ENCODE assay signal across 24 mouse cellular contexts in the genomic region with DNA sequence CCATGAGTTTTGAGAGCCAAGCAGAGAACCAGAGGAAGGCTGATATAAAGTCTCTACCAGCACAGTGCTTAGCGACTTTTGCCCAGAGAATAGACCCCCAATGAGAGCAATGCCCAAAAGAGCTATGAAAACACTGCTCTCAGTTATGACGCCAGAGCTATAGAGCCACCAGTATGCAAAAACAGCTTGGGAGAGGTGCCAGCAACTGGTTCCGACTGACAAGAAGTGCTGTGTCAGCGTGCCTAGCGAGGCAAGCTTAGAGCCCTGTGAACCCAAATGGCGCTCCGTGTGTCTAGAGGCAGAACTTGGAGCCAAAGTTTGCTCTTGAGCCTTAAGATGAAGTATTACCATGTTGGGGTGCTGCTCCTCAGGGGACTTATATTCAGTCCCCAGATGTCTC. TPM values are rescaled to one million over a fixed set of nuclear protein-coding genes. Genes with fewer than 3 reads are reported as not detected.
DNase-seq lines count a peak whose midpoint lies in the region; ATAC-seq and TF ChIP-seq lines count a peak whose summit lies in the region.
"Had no signal": no experiment of that assay in that cellular context is flagged by ENCODE, and none has a peak within 500 bp of the region (broad histone marks: within the 10 kb centered on the region; RNA-seq: fewer than 3 reads in every experiment).

No protein-coding gene starts in this region.

- H3K36me3 ChIP-seq in kidney, adult 2 months (ENCODE audit: control insufficient read depth, insufficient read depth, low read length), result no peaks in the 10 kb centered on the region
- no peaks in the 10 kb centered on the region for H3K36me3 ChIP-seq in kidney, embryonic 16.5 days (ENCODE audit: insufficient read depth, low read length)
- no peaks in the 10 kb centered on the region for H3K36me3 ChIP-seq in lung, embryonic 14.5 days (ENCODE audit: insufficient read depth)
- no peaks in the 10 kb centered on the region for H3K36me3 ChIP-seq in midbrain, embryonic 14.5 days (ENCODE audit: control insufficient read depth, insufficient read depth, low read length)
- H3K36me3 ChIP-seq: embryonic facial prominence, embryonic 12.5 days; forebrain, embryonic 15.5 days; heart, embryonic 15.5 days; hindbrain, embryonic 10.5 days; hindbrain, embryonic 15.5 days had no signal

- H3K27ac ChIP-seq in kidney, adult 2 months (ENCODE audit: insufficient read depth, low read depth, low read length), result no peak overlapping the region
- no peak overlapping the region for H3K27ac ChIP-seq in kidney, embryonic 16.5 days (ENCODE audit: low read length)
- no peak overlapping the region for H3K27ac ChIP-seq in lung, embryonic 14.5 days (ENCODE audit: low read depth)
- no peak overlapping the region for H3K27ac ChIP-seq in midbrain, embryonic 14.5 days (replicated peaks; ENCODE audit: low read depth, low read length)
- H3K27ac ChIP-seq: embryonic facial prominence, embryonic 12.5 days; forebrain, embryonic 15.5 days; heart, embryonic 15.5 days; hindbrain, embryonic 10.5 days; hindbrain, embryonic 15.5 days had no signal

- no peaks in the 10 kb centered on the region for H3K9me3 ChIP-seq in kidney, embryonic 16.5 days (ENCODE audit: low read length)
- no peaks in the 10 kb centered on the region for H3K9me3 ChIP-seq in lung, embryonic 14.5 days (ENCODE audit: low read depth, low read length)
- H3K9me3 ChIP-seq in midbrain, embryonic 14.5 days (ENCODE audit: control insufficient read depth, low read length), result no peaks in the 10 kb centered on the region
- H3K9me3 ChIP-seq: embryonic facial prominence, embryonic 12.5 days; forebrain, embryonic 15.5 days; heart, embryonic 15.5 days; hindbrain, embryonic 10.5 days; hindbrain, embryonic 15.5 days had no signal

- H3K9ac ChIP-seq in kidney, embryonic 16.5 days (replicated peaks; ENCODE audit: low read length), result no peak overlapping the region
- no peak overlapping the region for H3K9ac ChIP-seq in lung, embryonic 14.5 days
- no peak overlapping the region for H3K9ac ChIP-seq in midbrain, embryonic 14.5 days (replicated peaks; ENCODE audit: low read length)
- H3K9ac ChIP-seq: embryonic facial prominence, embryonic 12.5 days; forebrain, embryonic 15.5 days; heart, embryonic 15.5 days; hindbrain, embryonic 15.5 days had no signal

- whole genome bisulfite sequencing in kidney, adult 2 months, result 60% methylated on average over 7 of the region's 7 CpGs
- 72% methylated on average over 7 of the region's 7 CpGs for WGBS in kidney, embryonic 16.5 days
- 71% methylated on average over 7 of the region's 7 CpGs for WGBS in lung, embryonic 14.5 days
- 74% methylated on average over 7 of the region's 7 CpGs for WGBS in midbrain, embryonic 14.5 days

- no peak for TF ChIP-seq CTCF in kidney, adult 2 months (conservative IDR thresholded peaks at IDR 0.05; ENCODE audit: insufficient read depth, insufficient read length, low read depth, low read length)
- no peak for TF ChIP-seq CTCF in lung, embryonic 14.5 days (IDR thresholded peaks at IDR 0.05; ENCODE audit: low read depth)

- ATAC-seq in kidney, embryonic 16.5 days (ENCODE audit: low FRiP score, low TSS enrichment), result no peak
- ATAC-seq in lung, embryonic 14.5 days (ENCODE audit: insufficient read depth), result no peak
- ATAC-seq in common myeloid progenitor, adult 5-6 weeks (replicated peaks; ENCODE audit: low read depth, poor library complexity, severe bottlenecking), result 0 out of 2 replicates have a peak, but pooled peaks have one; percentile 39
- ATAC-seq in midbrain, embryonic 14.5 days (ENCODE audit: low FRiP score, low TSS enrichment), result no peak
- ATAC-seq: CD4-positive, CD25-positive, alpha-beta regulatory T cell, adult 4 months; forebrain, embryonic 15.5 days; Patski had no signal

- H3K4me3 ChIP-seq in kidney, adult 2 months (ENCODE audit: insufficient read depth, low read depth, low read length), result no peak overlapping the region
- H3K4me3 ChIP-seq in kidney, embryonic 16.5 days (ENCODE audit: low read length), result no peak overlapping the region
- H3K4me3 ChIP-seq in lung, embryonic 14.5 days (ENCODE audit: low read depth, low read length), result no peak overlapping the region
- H3K4me3 ChIP-seq in midbrain, embryonic 14.5 days (replicated peaks; ENCODE audit: low read depth, low read length), result no peak overlapping the region
- H3K4me3 ChIP-seq: embryonic facial prominence, embryonic 12.5 days; forebrain, embryonic 15.5 days; heart, embryonic 15.5 days; hindbrain, embryonic 10.5 days; hindbrain, embryonic 15.5 days had no signal

- peak; percentile 4 for DNase-seq in kidney, adult 2 months
- peak; percentile 2 for DNase-seq in lung, embryonic 14.5 days
- no peak for DNase-seq in lung, adult 18-20 months
- no peak for DNase-seq in midbrain, embryonic 14.5 days
- no peak for DNase-seq in thymus, postnatal 36 days
- DNase-seq: adrenal gland, adult 8-10 months; B cell, adult 2 months; cerebellum, adult 18-20 months; heart, adult 18-20 months; heart, postnatal 14 days had no signal

- no peak overlapping the region for H3K4me2 ChIP-seq in kidney, embryonic 16.5 days (replicated peaks; ENCODE audit: low read depth, low read length)
- no peak overlapping the region for H3K4me2 ChIP-seq in lung, embryonic 14.5 days
- H3K4me2 ChIP-seq in midbrain, embryonic 14.5 days (ENCODE audit: low read length), result no peak overlapping the region
- H3K4me2 ChIP-seq: embryonic facial prominence, embryonic 12.5 days; forebrain, embryonic 15.5 days; heart, embryonic 11.5 days; heart, embryonic 15.5 days; hindbrain, embryonic 15.5 days had no signal

- TF ChIP-seq POLR2A in kidney, adult 2 months (IDR thresholded peaks at IDR 0.05; ENCODE audit: low read depth, low read length), result no peak

- H3K27me3 ChIP-seq in kidney, adult 2 months (replicated peaks; ENCODE audit: control insufficient read depth, insufficient read depth, low read length), result no peaks in the 10 kb centered on the region
- peaks cover 22% of the 10 kb centered on the region; the same call in 1 of the 2 replicates for H3K27me3 ChIP-seq in kidney, embryonic 16.5 days (ENCODE audit: insufficient read depth, low read length)
- H3K27me3 ChIP-seq in lung, embryonic 14.5 days (ENCODE audit: insufficient read depth, low read length), result no peaks in the 10 kb centered on the region; the same call in 1 of the 2 replicates
- peaks cover 16% of the 10 kb centered on the region; the same call in 1 of the 2 replicates for H3K27me3 ChIP-seq in midbrain, embryonic 14.5 days (ENCODE audit: control insufficient read depth, insufficient read depth, low read length)

- no peaks in the 10 kb centered on the region for H3K4me1 ChIP-seq in kidney, adult 2 months (ENCODE audit: control insufficient read depth, insufficient read depth, low read length)
- no peaks in the 10 kb centered on the region for H3K4me1 ChIP-seq in kidney, embryonic 16.5 days (ENCODE audit: insufficient read depth, low read length)
- H3K4me1 ChIP-seq in lung, embryonic 14.5 days (ENCODE audit: insufficient read depth), result no peaks in the 10 kb centered on the region
- H3K4me1 ChIP-seq in midbrain, embryonic 14.5 days (ENCODE audit: control insufficient read depth, insufficient read depth, low read length), result no peaks in the 10 kb centered on the region
- H3K4me1 ChIP-seq: embryonic facial prominence, embryonic 12.5 days; forebrain, embryonic 15.5 days; heart, embryonic 15.5 days; hindbrain, embryonic 10.5 days; hindbrain, embryonic 15.5 days had no signal

RNA-seq across cellular contexts. Expression of a gene that starts 5.9 kb away (rescaled TPM):
- polyA plus RNA-seq in kidney, adult 2 months (2012; rRNA removed), result not detected in 2 replicates
- not detected in 2 replicates for polyA plus RNA-seq in kidney, embryonic 16.5 days (2015; fragmentation: Nextera tagmentation; extraction: Ambion mirVana)
- polyA plus RNA-seq in lung, embryonic 14.5 days (2014; fragmentation: Nextera tagmentation; extraction: Ambion mirVana), result not detected in 2 replicates
- not detected in 2 replicates for total RNA-seq in common myeloid progenitor, adult 5-6 weeks (2017)
- not detected in 2 replicates for polyA plus RNA-seq in midbrain, embryonic 14.5 days (2014; fragmentation: Nextera tagmentation; extraction: Ambion mirVana)
- total RNA-seq: adrenal gland, adult 8-10 months; adrenal gland, postnatal 4 days; gastrocnemius, adult 8-10 months; gastrocnemius, postnatal 4 days; heart, adult 18-20 months; heart, postnatal 14 days had no signal
- polyA plus RNA-seq: CD4-positive, CD25-positive, alpha-beta regulatory T cell, adult 4 months; embryonic facial prominence, embryonic 12.5 days; forebrain, embryonic 11.5 days; forebrain, embryonic 15.5 days; heart, embryonic 11.5 days; heart, embryonic 15.5 days; hindbrain, embryonic 10.5 days; hindbrain, embryonic 15.5 days; Patski had no signal

RNA-seq across cellular contexts. Expression of a gene that starts 13.4 kb away (rescaled TPM):
- 0.13 and 0.16 TPM in 2 replicates for polyA plus RNA-seq in kidney, adult 2 months (2012; rRNA removed)
- polyA plus RNA-seq in kidney, embryonic 16.5 days (2015; fragmentation: Nextera tagmentation; extraction: Ambion mirVana), result 0.20 and 0.67 TPM in 2 replicates
- polyA plus RNA-seq in lung, embryonic 14.5 days (2014; fragmentation: Nextera tagmentation; extraction: Ambion mirVana), result 0.32 and 0.64 TPM in 2 replicates
- not detected in 2 replicates for total RNA-seq in common myeloid progenitor, adult 5-6 weeks (2017)
- polyA plus RNA-seq in midbrain, embryonic 14.5 days (2014; fragmentation: Nextera tagmentation; extraction: Ambion mirVana), result 0.37 and 0.47 TPM in 2 replicates
- total RNA-seq: gastrocnemius, adult 8-10 months; heart, adult 18-20 months; heart, postnatal 14 days had no signal
- polyA plus RNA-seq: embryonic facial prominence, embryonic 12.5 days; hindbrain, embryonic 10.5 days had no signal

Comparison
In these comparisons a context has a peak if more than half of its experiments do, and no peak if none do; other contexts are left out.
1. DNase-seq: peak in kidney, adult 2 months (single experiment) and lung, embryonic 14.5 days (single experiment); none in lung, adult 18-20 months (0 of 2), midbrain, embryonic 14.5 days (single experiment) and thymus, postnatal 36 days (0 of 2).